Mouse (Mus musculus): ENCODE measurements around the gene Anxa8. TPM values are rescaled to one million over a fixed set of nuclear protein-coding genes. Genes with fewer than 3 reads are reported as not detected.

The Anxa8 gene
- 0.24 and 0.61 TPM in 2 replicates for polyA plus RNA-seq (2016; fragmentation: Nextera tagmentation; extraction: Ambion mirVana)

DNA sequence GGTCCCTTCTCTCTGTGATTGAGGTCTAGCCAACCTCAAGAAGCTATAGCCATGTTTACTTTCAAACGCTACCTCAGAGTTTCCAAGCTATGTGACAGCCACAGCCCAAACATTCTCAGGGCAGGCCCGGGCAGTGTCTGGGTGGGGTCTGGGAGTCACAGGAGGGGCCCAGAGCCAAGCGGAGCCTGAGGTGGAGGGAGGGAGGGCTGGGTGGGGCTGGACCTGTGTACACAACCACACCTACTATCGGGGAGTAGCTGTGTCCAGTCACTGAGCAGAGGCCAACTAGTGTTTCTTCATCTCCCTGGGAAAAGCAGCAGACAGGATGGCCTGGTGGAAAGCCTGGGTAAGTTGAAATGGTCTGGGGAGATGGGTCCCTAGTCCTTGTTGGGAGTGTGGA is at the start of gene Anxa8:
TSS of gene Anxa8 (plus strand) at position 251 of the 400 bp plus-strand sequence.
- WGBS: 76% methylated on average over 4 of the region's 4 CpGs
- Histone ChIP-seq H3K27ac (no peak within 1 kb of the TSS), H3K9me3 (no peaks in the 10 kb centered on the region), H3K4me2 (no peak within 1 kb of the TSS), H3K27me3 (0 out of 2 replicates have a peak, but pooled peaks cover 6% of the 10 kb centered on the region), H3K36me3 (replicated peaks) (no peaks in the 10 kb centered on the region), H3K9ac (no peak within 1 kb of the TSS), H3K4me3 (replicated peaks) (no peak within 1 kb of the TSS), H3K4me1 (no peaks in the 10 kb centered on the region)
- no peak for ATAC-seq (ENCODE audit: low FRiP score)

- H3K4me1 ChIP-seq: no peaks in the 10 kb centered on the region
- H3K4me2 ChIP-seq: no peak overlapping the region
- no peak overlapping the region for H3K27ac ChIP-seq
- H3K9me3 ChIP-seq: no peaks in the 10 kb centered on the region
- H3K4me3 ChIP-seq (replicated peaks): no peak overlapping the region
- WGBS: 90% methylated on average over 4 of the region's 4 CpGs
- H3K27me3 ChIP-seq: no peaks in the 10 kb centered on the region
- no peaks in the 10 kb centered on the region for H3K36me3 ChIP-seq (replicated peaks)
- no peak for ATAC-seq (ENCODE audit: low FRiP score)
- H3K9ac ChIP-seq: no peak overlapping the region
Observed at GRCm38 (mm10) chr14:34041241-34041640, 44.5 kb upstream of the Anxa8 start.

- H3K9me3 ChIP-seq: no peaks in the 10 kb centered on the region
- H3K4me3 ChIP-seq (replicated peaks): no peak overlapping the region
- no peak overlapping the region for H3K4me2 ChIP-seq
- no peaks in the 10 kb centered on the region for H3K27me3 ChIP-seq
- ATAC-seq (ENCODE audit: low FRiP score): no peak
- H3K27ac ChIP-seq: no peak overlapping the region
- H3K9ac ChIP-seq: no peak overlapping the region
- H3K4me1 ChIP-seq: no peaks in the 10 kb centered on the region
- H3K36me3 ChIP-seq (replicated peaks): no peaks in the 10 kb centered on the region
- WGBS: 82% methylated on average over 3 of the region's 3 CpGs
Observed at GRCm38 (mm10) chr14:34043341-34043740, 42.4 kb upstream of the Anxa8 start.

GRCm38 (mm10) chr14:34050101-34050779 is 35.5 kb upstream of the Anxa8 start:
- no peaks in the 10 kb centered on the region for H3K9me3 ChIP-seq
- no peak overlapping the region for H3K4me2 ChIP-seq
- H3K4me3 ChIP-seq (replicated peaks): no peak overlapping the region
- H3K27me3 ChIP-seq: no peaks in the 10 kb centered on the region
- H3K27ac ChIP-seq: no peak overlapping the region
- H3K36me3 ChIP-seq (replicated peaks): no peaks in the 10 kb centered on the region
- no peak overlapping the region for H3K9ac ChIP-seq
- no peaks in the 10 kb centered on the region for H3K4me1 ChIP-seq
- 78% methylated on average over 5 of the region's 5 CpGs for WGBS
- no peak for ATAC-seq (ENCODE audit: low FRiP score)

- no peak within 1 kb of the TSS for H3K4me2 ChIP-seq
- 96% methylated on average over 6 of the region's 6 CpGs for WGBS
- H3K27ac ChIP-seq: no peak within 1 kb of the TSS
- no peak for ATAC-seq (ENCODE audit: low FRiP score)
- no peaks in the 10 kb centered on the region for H3K36me3 ChIP-seq (replicated peaks)
- no peaks in the 10 kb centered on the region for H3K27me3 ChIP-seq
- H3K9me3 ChIP-seq: no peaks in the 10 kb centered on the region
- H3K9ac ChIP-seq: no peak within 1 kb of the TSS
- no peak within 1 kb of the TSS for H3K4me3 ChIP-seq (replicated peaks)
- H3K4me1 ChIP-seq: no peaks in the 10 kb centered on the region
Observed at GRCm38 (mm10) chr14:34052516-34052915, 33.3 kb upstream of the Anxa8 start, which contains the start of gene Antxrl. TSS of gene Antxrl (plus strand) at chr14:34052707.

DNA sequence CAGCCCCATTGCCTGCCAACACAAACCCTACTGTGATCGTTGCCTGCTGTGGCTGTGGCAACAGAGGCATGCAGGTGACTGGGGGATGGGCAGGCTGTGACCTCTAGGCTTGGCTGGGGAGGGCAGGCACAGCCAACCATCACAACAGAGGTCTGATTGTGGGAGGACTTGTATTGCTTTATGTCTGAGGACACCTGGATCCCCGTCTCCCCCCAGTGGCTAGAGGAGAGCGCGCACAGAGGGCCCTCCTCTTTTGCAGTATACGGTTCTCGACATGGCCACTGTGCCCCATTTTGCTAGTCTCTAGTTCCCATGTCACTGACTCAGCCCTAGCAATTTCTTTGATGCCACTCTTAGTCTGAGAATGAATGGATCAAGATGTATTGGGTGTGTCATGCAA is 14.1 kb upstream of the Anxa8 start:
- Histone ChIP-seq H3K9ac (no peak overlapping the region), H3K4me1 (no peaks in the 10 kb centered on the region), H3K27ac (no peak overlapping the region), H3K4me2 (no peak overlapping the region), H3K4me3 (replicated peaks) (no peak overlapping the region), H3K9me3 (no peaks in the 10 kb centered on the region), H3K27me3 (no peaks in the 10 kb centered on the region), H3K36me3 (replicated peaks) (no peaks in the 10 kb centered on the region)
- no peak for ATAC-seq (ENCODE audit: low FRiP score)
- WGBS: 53% methylated on average over 6 of the region's 6 CpGs

DNA sequence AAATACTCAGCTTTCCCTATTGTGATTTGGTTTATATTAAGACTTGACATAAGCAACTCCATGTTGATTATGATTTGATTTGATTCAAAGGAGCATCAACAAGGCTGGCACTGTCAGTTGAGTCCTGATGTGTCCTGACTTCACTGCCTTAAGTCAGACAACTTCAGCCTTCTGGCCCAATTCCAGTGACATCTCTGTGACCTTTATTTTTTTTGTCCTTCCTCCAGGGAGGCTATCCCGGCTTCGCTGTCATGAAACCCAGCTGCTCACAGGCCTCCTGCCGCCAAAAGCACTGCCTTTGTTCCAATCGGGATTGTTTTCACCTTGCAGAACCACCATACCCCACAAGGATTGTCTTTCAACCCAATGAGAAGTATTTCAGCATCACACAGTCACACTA is 10.4 kb upstream of the Anxa8 start:
- no peaks in the 10 kb centered on the region for H3K27me3 ChIP-seq
- no peak overlapping the region for H3K27ac ChIP-seq
- no peaks in the 10 kb centered on the region for H3K4me1 ChIP-seq
- no peak overlapping the region for H3K4me3 ChIP-seq (replicated peaks)
- H3K9ac ChIP-seq: no peak overlapping the region
- no peaks in the 10 kb centered on the region for H3K9me3 ChIP-seq
- no peaks in the 10 kb centered on the region for H3K36me3 ChIP-seq (replicated peaks)
- H3K4me2 ChIP-seq: no peak overlapping the region
- 46% methylated on average over 4 of the region's 4 CpGs for whole genome bisulfite sequencing
- ATAC-seq (ENCODE audit: low FRiP score): no peak

GRCm38 (mm10) chr14:34077222-34077621 is 8.6 kb upstream of the Anxa8 start:
- Histone ChIP-seq H3K4me3 (replicated peaks) (no peak overlapping the region), H3K27ac (no peak overlapping the region), H3K9me3 (no peaks in the 10 kb centered on the region), H3K9ac (no peak overlapping the region), H3K4me2 (no peak overlapping the region), H3K27me3 (0 out of 2 replicates have a peak, but pooled peaks cover 3% of the 10 kb centered on the region), H3K36me3 (replicated peaks) (no peaks in the 10 kb centered on the region), H3K4me1 (0 out of 2 replicates have a peak, but pooled peaks cover 3% of the 10 kb centered on the region)
- no peak for ATAC-seq (ENCODE audit: low FRiP score)
- 76% methylated on average over 5 of the region's 5 CpGs for WGBS

DNA sequence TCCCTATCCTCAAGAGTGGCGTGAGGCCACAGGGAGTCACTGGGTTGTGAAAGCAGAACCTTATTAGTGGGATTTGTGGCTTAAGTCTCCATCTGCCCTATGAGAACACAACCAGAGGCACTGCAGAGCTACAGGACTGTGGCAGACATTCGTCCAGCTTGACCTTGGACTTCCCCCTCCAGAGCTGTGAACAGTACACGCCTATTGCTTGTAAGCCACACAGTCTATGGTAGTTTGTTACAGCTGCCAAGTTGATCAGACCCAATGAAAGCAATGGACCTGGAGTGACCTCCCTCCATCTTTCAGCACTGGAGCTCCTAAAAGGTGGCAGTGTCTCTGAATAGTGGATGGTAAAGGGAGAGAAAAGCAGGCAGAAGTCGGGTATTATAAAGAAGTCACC is 7.5 kb upstream of the Anxa8 start:
- ATAC-seq (ENCODE audit: low FRiP score): no peak
- H3K27ac ChIP-seq: no peak overlapping the region
- no peaks in the 10 kb centered on the region for H3K36me3 ChIP-seq (replicated peaks)
- no peak overlapping the region for H3K9ac ChIP-seq
- no peak overlapping the region for H3K4me3 ChIP-seq (replicated peaks)
- 75% methylated on average over 4 of the region's 4 CpGs for WGBS
- H3K9me3 ChIP-seq: no peaks in the 10 kb centered on the region
- 0 out of 2 replicates have a peak, but pooled peaks cover 3% of the 10 kb centered on the region for H3K4me1 ChIP-seq
- H3K27me3 ChIP-seq: 0 out of 2 replicates have a peak, but pooled peaks cover 3% of the 10 kb centered on the region
- H3K4me2 ChIP-seq: no peak overlapping the region

DNA sequence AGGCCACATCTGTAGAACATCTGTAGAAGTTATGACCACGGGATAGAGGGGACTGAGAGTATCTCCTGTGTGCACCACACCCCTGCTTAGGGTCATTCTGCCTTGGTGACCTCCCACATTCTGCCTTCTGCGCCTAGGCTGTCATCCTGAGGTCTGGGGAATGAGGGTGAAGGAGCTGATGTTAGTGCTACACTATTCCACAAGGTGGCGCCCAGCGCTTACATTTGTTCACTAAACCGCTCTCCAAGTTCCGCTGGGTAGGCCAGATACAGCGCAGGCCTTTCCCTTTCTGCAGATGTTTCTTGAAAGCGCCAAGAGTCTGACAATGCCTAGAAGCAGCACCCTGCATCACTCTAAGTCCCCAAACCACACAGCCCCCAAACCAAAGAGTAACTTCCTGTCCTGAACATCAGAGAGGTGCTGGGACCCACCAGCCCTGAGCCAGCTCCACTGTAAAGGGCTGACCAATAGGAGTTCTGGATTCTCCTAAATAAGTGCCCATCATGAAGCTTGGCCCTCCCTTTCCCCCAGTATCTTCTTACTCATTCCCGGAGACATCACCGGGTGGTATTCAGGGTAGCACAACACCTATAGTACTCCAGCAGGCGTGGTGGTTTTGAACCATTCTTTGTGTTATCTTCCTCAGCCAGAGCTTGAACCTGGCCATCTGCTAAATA is 5.3 kb upstream of the Anxa8 start:
- no peak overlapping the region for H3K27ac ChIP-seq
- 0 out of 2 replicates have a peak, but pooled peaks cover 6% of the 10 kb centered on the region for H3K27me3 ChIP-seq
- no peak overlapping the region for H3K4me3 ChIP-seq (replicated peaks)
- ATAC-seq (ENCODE audit: low FRiP score): peak; percentile 87
- 0 out of 2 replicates have a peak, but pooled peaks cover 3% of the 10 kb centered on the region for H3K4me1 ChIP-seq
- no peaks in the 10 kb centered on the region for H3K9me3 ChIP-seq
- 11% methylated on average over 11 of the region's 11 CpGs for WGBS
- 0 out of 2 replicates have a peak overlapping the region, but pooled peaks have one; percentile 8 for H3K4me2 ChIP-seq
- no peak overlapping the region for H3K9ac ChIP-seq
- H3K36me3 ChIP-seq (replicated peaks): no peaks in the 10 kb centered on the region

- Histone ChIP-seq H3K4me1 (no peaks in the 10 kb centered on the region), H3K9me3 (no peaks in the 10 kb centered on the region), H3K4me3 (replicated peaks) (no peak overlapping the region), H3K9ac (no peak overlapping the region), H3K36me3 (replicated peaks) (no peaks in the 10 kb centered on the region), H3K4me2 (no peak overlapping the region), H3K27me3 (0 out of 2 replicates have a peak, but pooled peaks cover 3% of the 10 kb centered on the region), H3K27ac (no peak overlapping the region)
- 79% methylated on average over 3 of the region's 4 CpGs for WGBS
- ATAC-seq (ENCODE audit: low FRiP score): no peak
Observed at GRCm38 (mm10) chr14:34086806-34087205, 1.0 kb downstream of the Anxa8 start.

DNA sequence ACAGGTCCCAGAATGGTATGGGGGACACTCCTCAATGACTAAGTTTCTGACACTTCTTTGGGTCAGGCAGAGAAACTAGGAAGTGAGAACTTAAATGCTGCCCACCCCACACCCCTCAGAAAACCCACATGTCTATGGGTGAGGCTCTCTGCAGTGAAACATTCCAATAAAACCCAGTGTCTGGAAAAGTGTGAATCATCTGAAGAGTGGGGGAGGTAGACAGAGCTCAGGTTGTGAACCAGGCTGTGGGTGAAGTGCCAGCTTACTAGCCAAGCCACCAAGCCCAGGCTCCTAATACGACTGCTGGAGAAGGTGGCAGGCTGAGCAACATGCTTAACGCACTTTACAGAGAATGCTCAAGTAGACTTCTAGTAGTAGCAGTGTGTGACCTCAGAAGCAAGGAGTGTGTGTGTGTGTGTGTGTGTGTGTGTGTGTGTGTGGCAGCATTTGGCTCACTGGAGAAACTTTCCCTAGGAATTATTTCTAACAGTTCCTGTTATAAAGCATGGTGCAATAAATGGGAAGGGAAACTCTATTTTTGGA is 2.1 kb downstream of the Anxa8 start:
- H3K4me2 ChIP-seq: no peak overlapping the region
- H3K9me3 ChIP-seq: no peaks in the 10 kb centered on the region
- ATAC-seq (ENCODE audit: low FRiP score): no peak
- no peaks in the 10 kb centered on the region for H3K4me1 ChIP-seq
- H3K9ac ChIP-seq: no peak overlapping the region
- 0 out of 2 replicates have a peak, but pooled peaks cover 3% of the 10 kb centered on the region for H3K27me3 ChIP-seq
- H3K4me3 ChIP-seq (replicated peaks): no peak overlapping the region
- 78% methylated on average over 2 of the region's 2 CpGs for WGBS
- no peaks in the 10 kb centered on the region for H3K36me3 ChIP-seq (replicated peaks)
- H3K27ac ChIP-seq: no peak overlapping the region

Measured in forebrain, embryonic 12.5 days (tissue).